Mouse (Mus musculus): ENCODE measurements at regions not wholly inside any gene's neighbourhood (a gene's known extent, or its start where the extent isn't known, plus 50 kb on each side); places are given as distances from the start of the nearest gene placed in this dataset.

- TF ChIP-seq CTCF (IDR thresholded peaks at IDR 0.05; ENCODE audit: control insufficient read depth, insufficient read depth, insufficient replicate concordance, low read depth, low read length) (no peak), POLR2A (IDR thresholded peaks at IDR 0.05; ENCODE audit: control insufficient read depth, low read depth, low read length) (no peak)
These were observed 99.2 kb upstream of the Irs2 start for GRCm38 (mm10) chr8:11107435-11107834.
